Mouse (Mus musculus): ENCODE results near the gene Impdh1.

Gene Impdh1

DNA sequence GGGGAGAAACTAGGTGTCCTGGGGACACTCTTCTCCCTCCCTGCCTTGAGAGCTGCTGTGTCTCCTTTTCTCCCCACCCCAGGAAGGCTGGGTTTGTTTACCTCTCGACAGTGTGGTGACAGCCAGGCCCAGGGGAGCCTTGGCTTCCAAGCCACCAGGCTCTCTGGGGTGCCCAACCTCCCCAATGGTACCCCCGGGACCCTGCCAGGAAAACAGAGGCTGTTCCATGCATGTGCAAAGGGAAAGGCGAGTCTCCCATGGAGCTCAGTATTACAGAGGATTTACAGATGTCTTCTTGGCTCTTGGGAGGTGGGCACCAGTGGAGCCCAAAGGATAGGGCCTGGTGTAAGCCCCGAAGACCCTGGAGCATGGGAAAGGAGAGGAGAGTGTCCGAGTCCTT, 2.7 kb downstream of the Impdh1 start:
- no peak for DNase-seq (ENCODE audit: low spot score)

DNA sequence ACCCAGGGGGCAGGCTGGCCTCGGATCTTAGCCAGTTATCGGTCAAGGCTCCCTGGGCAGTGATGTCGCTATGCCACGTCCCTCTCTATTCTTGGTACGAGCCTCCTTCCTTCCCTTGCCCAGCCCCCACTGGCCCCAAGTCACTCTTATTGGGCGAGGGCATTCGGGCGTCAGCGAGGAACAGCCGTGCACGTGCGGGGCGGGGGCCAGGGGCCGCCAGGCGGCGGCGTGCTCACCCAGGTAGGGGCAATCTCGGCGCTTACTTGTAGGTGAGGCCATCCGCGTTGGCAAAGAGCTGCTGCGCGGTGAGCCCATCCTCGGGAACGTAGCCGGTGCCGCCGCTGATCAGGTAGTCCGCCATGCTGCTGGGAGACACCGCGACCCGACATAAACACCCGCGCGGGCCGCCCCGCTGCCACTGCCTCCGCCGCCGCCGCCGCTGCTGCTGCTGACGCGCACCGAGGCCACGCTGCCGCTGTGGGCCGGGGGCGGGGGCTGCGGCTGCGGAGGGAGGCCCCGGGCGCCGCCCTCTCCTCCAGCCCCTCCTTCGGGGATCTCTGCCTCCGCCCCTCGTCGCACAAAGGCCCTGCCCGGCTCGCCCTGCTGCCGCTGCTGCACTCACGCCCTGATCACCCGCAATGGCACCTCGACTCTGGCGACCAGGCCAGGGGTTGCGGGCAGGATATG, 4.2 kb downstream of the Impdh1 start:
- peak; percentile 72 for DNase-seq (ENCODE audit: low spot score)

DNA sequence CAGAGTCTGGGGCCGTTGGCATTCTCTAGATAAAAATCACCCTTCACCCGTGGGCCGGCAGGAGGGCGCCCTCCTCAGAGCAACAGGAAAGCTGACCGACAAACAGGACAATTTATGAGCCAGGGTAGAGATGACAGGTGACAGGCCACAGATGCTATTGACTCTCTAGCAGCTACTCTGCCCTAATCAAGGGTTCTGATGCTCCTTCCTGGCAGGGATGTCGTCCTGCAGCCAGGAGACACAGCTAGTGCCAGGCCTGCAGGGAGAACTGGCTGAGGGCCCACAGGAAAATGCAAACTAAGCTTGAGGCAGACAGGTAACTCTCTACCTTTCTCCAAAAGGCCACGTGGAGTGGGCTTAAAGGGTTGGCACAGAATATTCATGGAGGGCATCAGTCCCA, 5.0 kb downstream of the Impdh1 start:
- no peak for DNase-seq (ENCODE audit: low spot score)

DNA sequence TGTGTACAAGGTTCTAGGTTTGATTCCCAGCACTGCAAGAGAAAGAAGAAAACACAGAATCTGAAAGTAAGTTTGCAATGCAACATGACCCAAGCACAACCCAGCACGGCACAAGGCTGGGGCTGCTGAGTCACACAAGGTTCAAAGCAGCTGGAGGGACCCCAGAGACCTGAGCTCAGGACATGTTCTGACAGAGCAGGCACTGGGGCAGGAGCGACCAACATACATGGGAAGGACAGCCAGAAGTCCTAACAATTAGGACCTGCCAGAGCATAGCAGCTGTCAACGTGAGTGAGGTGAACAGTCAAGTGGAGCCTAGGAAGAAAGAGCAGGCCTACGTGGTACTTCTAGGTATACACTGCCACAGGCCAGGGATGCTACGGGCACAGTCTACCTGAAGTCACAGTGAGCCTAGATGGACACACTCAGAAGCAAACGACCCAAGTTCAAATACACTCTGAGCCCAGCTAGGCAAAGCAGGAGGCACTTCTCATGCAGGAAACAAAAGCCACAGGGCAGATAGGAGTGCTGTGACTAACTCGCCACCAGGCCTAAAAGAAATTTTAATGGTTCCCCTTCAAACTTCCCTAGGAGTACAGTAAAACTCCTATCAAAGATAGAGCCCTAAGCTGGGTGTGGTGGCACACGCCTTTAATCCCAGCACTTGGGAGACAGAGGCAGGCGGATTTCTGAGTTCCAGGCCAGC, 5.8 kb downstream of the Impdh1 start:
- no peak for DNase-seq (ENCODE audit: low spot score)

DNA sequence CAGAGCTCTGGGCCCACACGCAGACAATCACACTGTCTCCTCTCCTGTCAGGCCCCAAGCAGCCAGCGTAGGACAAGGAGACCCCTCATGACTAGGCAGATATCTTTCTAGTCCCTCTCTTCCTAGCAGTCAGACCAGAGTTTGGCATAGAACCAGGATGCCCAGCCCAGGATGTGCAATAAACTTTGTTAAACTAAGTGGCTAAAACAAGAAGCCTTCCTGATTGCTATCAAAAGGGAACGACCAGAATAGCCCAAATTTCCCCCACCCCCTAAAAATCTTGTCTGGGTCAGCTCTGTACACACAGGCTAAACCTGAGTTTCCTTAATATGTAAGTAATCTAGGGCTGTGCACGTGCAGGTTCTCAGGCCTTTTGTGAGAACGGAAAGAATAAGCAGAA, 8.0 kb downstream of the Impdh1 start:
- DNase-seq (ENCODE audit: low spot score): peak; percentile 2

DNA sequence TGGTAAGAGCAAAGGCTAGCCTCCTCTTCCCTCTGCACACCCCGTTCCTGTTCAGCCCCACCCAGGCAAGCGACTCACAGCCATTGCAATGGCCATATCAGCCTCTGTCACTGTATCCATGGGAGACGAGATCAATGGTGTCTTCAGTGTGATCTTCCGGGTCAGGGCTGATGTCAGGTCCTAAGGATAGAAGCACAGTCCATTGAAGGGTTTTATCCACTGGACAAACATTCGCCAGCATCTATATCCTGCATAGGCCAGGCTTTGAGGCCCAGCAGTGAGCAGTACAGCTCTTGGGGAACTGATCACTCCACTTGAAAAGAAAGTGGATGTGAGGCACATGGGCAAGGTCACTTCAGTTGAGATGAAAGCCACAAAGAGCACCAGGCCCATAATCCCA, 9.1 kb downstream of the Impdh1 start:
- peak; percentile 0 for DNase-seq (ENCODE audit: low spot score)

DNA sequence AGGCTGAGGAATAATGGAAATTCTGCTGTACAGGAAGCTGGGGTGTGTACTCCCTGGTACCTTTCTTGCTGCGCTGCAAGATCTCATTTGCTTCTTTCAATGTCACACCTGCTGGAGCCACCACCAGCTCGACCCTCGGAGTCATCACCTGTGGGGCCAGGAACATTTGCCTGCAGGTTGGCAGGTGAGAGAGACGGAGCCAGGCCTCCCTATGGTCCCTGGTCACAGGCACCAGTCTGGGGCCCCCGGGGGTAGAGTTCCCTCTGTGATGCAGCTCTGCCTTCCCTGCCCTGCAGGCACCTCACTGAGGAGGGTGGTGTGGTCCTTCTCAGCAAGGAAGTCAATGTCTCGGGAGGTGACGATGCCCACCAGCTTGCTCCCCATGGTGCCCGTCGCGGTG, 10.2 kb downstream of the Impdh1 start:
- DNase-seq (ENCODE audit: low spot score): peak; percentile 2

DNA sequence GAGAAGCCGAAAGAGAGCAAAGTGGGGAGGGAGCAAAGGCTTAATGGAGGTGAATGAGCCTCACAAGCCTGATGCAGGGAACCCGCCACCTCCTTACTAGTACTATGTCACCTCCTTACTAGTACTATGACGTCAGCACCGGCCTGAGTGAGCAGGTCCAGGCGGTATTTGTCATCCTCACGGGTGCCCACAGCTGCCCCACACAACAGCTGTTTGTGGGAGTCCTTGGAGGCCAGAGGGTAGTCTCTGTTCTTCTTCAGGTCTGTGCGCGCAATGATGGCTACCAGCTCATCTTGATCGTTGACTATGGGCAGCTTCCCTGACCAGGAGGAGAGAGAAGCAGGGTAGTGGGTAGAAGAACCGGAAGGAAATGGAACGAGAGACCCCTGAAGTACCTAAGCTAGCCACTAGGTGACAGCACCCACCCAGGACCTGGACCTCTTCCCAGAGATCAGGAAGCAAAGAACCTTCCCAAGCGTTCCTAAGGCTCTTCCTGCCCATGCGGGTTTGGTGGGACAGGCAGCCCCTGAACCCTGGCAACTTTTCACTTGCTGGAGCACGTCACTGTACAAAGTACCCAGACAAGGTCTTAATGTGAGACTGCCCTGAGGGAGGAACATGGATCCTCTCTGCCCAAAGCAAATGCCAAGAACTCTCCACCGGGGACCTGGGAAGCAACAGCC, 11.1 kb downstream of the Impdh1 start:
- no peak for DNase-seq (ENCODE audit: low spot score)

DNA sequence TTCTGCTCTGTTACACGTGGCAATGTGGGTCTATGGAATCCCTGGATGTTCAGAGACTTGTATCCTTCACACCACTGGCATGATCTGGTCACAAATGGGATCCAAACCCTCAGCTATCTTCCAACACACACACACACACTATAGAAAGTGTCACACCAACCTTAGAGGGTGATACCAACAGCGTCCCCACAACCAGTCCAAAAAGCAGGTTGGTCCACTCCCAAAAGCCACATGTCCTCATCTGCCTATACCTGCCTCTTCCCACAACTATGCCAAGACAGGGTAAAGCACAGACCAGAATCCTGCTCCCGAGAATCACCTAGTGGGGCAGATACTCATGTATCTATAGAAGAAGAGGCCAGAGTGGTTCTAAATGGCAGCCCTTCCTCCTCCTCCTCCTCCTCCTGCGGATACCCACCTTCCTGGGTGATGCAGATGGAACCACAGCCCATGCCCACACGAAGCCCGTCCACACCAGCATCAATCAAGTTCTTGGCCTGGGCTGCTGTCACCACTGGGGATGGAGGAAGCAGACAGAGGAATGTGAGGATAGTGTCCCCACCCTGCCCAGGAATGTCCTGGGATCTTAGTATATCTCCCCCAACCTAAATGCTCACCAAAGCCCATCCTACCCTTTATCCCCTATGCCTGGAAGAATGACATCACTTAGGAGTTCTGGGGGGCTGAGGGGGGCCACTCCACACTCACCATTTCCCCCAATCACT, 12.1 kb downstream of the Impdh1 start:
- no peak for DNase-seq (ENCODE audit: low spot score)

DNA sequence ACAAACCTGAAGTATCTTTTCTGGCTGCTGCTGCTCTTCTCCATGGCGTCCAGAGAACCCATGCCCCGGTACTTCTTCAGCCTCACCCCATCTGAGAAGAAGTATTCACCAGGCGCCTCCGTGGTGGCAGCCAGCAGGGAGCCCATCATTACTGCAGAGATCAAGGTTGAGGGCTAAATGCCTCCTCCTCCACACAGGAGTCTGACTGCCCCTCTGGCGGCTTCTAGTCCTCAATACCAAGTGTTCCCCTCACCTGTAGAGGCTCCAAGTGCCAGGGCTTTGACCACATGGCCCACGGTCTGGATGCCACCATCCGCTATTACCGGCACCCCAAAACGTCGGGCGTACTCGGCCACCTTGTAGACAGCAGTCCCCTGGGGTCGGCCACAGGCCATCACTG, 13.1 kb downstream of the Impdh1 start:
- no peak for DNase-seq (ENCODE audit: low spot score)

DNA sequence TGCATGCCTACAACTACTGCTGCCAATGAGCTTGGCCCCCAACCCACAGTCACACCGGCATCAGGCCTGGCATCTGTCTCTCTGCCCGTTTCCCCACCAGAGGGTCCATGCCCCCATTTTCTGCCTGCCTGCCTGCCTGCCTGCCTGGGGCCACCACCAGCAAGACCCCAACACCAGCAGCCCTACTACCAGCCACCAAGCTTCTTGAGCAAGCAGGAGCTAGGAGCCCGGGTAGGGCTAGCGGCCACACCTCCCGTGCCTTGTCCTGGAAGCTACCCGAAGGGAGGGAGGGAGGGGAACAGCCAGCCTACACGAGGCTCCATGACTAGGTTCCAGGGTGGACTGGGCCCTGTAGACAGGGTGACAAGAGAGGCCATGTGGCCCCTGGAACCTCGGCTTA, 14.2 kb downstream of the Impdh1 start:
- DNase-seq (ENCODE audit: low spot score): peak; percentile 2

DNA sequence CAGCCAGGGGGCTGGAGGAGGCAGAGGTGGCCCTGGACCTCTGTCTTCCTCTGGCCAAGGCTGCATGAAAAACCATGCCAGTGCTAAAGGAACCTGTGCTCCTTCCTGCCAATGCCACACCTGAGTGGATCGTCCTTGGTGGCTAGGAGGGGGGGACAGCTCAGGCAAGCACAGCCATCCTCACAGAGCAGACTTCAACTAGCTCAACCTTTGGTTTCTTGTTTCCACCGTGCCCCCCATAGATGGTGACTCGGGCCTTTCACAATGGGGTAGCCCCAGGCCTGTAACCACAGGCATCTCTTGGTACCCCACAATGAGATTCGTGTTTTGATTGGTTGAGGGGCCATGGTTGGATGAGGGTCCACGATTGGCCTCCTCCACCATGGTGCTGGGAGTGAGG, 14.8 kb downstream of the Impdh1 start:
- peak; percentile 2 for DNase-seq (ENCODE audit: low spot score)

DNA sequence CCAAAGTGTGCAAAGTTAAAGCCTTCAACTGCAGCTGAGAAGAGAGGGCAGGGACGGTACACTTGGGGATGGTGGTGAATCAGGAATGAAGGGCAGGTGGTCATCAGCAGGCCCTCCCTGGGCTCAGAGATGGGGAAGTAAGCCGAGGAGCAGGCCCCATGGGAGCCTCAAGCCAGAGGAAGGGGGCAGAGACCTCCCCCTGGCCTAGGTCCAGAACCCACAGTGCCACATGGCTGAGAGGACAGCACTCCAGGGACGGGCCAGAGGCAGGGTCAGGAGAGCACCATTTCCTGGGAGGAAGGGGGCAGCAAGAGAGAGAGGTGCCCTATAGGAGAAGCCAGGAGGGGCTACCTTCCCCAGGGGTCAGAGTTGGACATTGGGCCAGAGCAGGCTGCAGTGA, 15.7 kb downstream of the Impdh1 start:
- peak; percentile 1 for DNase-seq (ENCODE audit: low spot score)

DNA sequence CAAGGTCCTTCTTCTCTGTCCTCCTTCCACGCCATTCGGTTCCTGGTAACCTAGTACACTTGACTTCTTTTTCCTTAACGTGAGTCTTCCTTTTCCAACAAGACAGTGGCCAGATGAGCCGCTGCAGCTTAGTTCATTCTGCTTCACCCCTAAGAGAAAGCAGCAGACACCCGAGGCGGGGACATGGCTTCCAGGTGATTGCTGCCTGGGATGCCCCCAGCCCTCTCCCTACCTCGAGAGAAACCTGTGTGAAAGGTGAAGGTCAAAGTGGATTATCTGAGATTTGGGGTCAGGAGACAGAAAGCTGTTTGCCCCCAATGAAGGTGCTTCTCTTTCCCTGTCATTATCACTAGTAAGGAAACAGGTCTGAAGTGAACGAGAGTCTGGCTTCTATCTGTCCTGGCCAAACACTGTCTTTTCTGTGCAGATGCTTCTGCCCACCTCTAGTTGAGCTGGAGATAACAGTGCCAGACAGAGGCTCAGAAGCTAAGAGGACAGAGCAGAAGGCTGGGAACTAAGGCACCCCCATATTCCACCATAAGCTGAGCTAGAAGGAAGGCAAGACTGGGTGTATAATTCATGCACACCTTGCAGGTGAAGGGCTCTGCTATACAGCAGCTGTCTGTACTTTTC, 16.8 kb downstream of the Impdh1 start:
- DNase-seq (ENCODE audit: low spot score): no peak

DNA sequence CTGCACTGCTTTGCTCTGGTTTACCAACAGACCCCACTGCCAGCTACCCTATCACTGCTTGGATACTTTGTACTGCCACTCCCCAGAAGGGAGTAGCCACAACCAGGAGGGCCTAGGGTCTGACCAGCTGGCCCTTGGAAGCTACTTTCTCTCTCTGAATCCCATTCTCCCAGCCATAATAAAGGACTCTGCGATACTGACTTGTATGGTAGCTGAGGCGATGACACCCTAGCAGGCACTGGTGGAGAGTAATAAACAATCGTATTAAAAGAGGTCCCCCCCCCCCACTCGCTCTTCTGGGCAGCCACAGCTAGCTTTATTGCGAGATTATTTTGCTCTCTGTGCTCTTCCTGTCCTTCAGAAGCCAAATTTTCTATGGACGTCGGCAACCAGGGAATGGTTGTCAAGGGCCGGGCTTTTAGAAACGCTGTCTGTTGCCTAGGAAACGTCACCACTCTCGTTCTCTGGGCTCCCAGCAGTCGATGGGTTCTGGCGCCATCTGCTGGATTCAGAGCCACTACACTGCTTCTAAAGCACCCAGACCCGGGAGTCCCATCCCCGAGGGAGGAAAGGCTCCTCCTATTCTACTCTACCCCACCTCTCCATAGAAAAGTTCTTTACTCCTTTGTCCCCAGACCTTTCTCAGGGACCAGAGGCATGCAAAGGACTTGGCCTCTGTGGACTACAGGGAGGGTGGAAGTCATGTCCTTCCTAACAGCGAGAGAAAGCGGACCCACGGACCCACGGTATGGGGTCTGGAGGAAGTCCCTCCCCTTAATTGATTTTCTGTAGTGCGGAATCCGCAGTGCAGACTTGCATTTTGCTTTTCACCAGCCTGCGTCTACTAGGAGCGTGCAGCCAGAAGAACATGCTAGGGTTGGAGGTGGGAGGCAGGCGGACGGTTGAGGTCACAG, 17.6 kb downstream of the Impdh1 start:
- DNase-seq (ENCODE audit: low spot score): peak; percentile 88

DNA sequence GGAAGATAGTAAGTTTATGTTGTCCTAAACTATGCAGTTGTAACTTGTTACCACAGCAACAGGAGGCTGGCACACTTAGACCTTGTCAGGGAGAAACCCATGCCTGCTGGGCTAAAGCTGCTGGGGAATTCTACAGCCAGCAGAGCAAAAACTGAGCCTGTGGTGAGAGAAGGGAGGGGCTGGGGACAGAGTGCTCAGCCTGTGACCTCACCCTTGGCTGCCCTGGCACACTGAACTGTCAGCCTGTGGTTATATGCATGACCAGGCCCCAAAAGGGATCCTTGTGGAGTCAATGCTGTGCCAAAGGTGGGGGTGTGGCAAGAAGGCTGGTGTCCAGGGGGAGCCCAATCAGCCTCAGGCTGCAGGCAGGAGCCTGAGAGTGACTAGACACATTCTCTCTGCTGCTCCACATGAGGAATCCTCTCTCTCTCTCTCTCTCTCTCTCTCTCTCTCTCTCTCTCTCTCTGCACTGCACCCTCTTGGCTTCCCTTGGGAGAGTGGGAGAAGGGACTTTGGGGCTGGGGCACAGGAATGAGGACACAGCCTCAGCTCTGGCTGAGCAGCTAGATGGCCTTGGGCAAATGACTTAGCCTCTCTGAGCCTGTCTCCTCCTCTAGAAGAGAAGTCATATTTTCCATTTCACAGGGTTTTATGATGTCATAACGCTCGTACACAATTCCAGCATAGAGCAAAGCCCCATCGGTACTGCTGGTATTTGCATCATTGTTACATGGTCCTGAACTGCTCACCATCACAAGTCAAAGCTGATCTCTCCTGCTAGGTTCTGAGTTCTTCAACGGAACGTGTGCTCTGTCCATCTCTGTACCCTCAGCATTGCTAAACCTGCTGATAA, 20.1 kb downstream of the Impdh1 start:
- no peak for DNase-seq (ENCODE audit: low spot score)

DNA sequence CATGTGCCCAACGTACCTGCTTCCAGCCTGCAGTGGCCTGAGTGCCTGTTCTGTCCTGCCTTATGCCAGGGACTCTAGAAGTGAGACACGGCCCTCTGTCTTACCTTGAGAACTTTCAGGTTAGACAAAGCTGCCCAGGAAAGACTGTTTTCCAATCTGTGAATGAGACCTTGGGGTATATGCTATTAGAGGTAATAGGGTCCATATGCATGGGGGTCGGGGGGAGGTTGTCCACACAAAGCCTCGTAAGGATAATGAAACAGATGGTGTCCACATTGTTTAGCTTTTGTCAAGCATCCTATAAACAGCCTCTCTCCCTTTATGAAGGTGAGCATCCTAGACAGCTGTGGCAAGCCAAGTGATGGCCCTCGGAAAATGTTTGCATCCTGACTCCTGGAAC, 21.0 kb downstream of the Impdh1 start:
- DNase-seq (ENCODE audit: low spot score): no peak

DNA sequence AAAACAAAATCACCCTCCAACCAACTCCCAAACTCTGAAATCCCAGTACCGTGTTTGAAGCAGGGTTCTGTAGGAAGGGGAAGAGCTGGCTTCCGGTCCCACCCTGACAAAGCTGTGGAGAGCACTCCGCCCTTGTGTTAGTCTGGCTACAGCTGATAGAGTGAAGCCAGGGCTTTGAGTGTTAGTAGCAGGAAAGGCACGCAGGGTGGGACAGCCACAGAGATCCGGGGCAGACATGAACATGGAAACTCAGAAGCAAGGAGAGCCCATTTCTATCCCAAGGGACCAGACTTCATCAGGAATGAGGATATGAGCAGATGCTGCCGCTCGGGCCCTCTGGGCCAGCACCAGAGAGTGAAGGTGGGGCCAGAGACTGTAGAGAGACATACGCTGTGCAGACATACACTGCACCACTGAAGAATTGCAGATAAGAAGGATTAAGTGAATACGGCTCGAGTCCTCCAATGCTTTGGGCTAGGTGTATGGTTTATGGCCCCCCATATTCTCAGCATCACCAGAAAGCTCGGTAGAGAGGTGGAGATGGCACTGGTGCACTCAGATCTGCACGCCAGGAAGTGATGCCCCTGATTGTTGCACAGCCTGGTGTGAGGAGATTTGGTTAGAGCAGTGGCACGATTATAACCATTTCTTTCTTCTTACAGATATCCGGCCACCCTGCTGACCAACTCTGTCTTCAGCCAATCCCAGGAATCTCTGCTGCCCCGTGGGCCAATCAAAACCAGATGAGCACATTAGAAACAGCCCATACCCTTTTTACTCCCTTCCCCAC, 22.0 kb downstream of the Impdh1 start:
- DNase-seq (ENCODE audit: low spot score): no peak

DNA sequence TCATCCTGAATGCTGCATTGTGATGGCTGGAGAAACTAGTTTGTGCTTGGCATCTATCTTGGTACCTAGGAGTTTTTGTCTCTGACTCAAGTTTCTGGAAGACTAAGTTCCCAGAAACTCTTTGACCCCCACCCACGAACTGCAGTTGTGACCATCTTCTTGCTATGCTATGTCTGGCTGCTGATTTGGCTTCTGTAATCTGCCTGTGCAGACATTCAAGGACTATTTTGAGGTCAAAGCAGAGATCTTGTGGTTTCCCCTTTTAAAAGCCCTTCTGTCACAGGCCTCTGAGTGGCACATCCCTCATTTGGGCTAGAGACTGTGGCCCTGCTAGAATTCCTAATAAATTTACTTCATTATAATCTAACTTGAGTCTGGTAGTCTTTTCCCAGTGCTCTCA, 28.2 kb downstream of the Impdh1 start:
- DNase-seq (ENCODE audit: low spot score): no peak
